Mouse (Mus musculus) kidney, embryonic 14.5 days (tissue): ENCODE results near the gene Aaed1. TPM values are rescaled to one million over a fixed set of nuclear protein-coding genes. Genes with fewer than 3 reads are reported as not detected.
"Not testable (repeated sequence)": the region's sequence is repeated elsewhere in the genome, so short reads cannot be mapped to it uniquely, and the experiment has no call there.

ENCODE experiments used
- ATAC-seq: fragments of 200-750 bp; cut with Nextera tagmentation; 2 replicates; pipeline ENCODE4 v1.8.0; 2017; ENCODE audit warnings: moderate number of reproducible peaks, mild to moderate bottlenecking, moderate TSS enrichment, moderate library complexity; ENCODE audit not compliant: low FRiP score, low TSS enrichment
- H3K27ac ChIP-seq: fragments of 300-500 bp; sonication (generic); 2 replicates; pipeline ENCODE4 v1.5.1; 2014; ENCODE audit warnings: low read depth, mild to moderate bottlenecking, low read length, moderate library complexity, mixed read lengths
- H3K27me3 ChIP-seq: fragments of 300-500 bp; sonication (generic); 2 replicates; pipeline ENCODE4 v1.6.1; 2014; ENCODE audit warnings: mild to moderate bottlenecking, low read length; ENCODE audit not compliant: control insufficient read depth, insufficient read depth
- H3K36me3 ChIP-seq: fragments of 300-500 bp; sonication (generic); 2 replicates; pipeline ENCODE4 v1.6.1; 2014; ENCODE audit warnings: low read length, mixed read lengths; ENCODE audit not compliant: control insufficient read depth, insufficient read depth
- H3K4me1 ChIP-seq: fragments of 300-500 bp; sonication (generic); 2 replicates; pipeline ENCODE4 v1.6.1; 2014; ENCODE audit warnings: low read length, mixed read lengths; ENCODE audit not compliant: control insufficient read depth, insufficient read depth
- H3K4me2 ChIP-seq: fragments of 300-500 bp; sonication (generic); replicated peaks from 2 replicates; pipeline ENCODE4 v1.6.1; 2014; ENCODE audit warnings: low read depth, mild to moderate bottlenecking, low read length
- H3K4me3 ChIP-seq: fragments of 300-500 bp; sonication (generic); 2 replicates; pipeline ENCODE4 v1.5.1; 2014; ENCODE audit warnings: mild to moderate bottlenecking, low read length
- H3K9ac ChIP-seq: fragments of 300-500 bp; sonication (generic); 2 replicates; pipeline ENCODE4 v1.6.1; 2014; ENCODE audit warnings: low read depth, mild to moderate bottlenecking, low read length, moderate library complexity
- H3K9me3 ChIP-seq: fragments of 300-500 bp; sonication (generic); 2 replicates; pipeline ENCODE4 v1.6.1; 2016; ENCODE audit warnings: low read length; ENCODE audit not compliant: control insufficient read depth
- WGBS: fragments of 180-500 bp; shearing (Covaris S2); extraction: QIAGEN DNeasy Blood & Tissue Kit; methylation state at CpG from one replicate; pipeline ENCODE4 v1.1.7; 2014; 5-methylcytosine and 5-hydroxymethylcytosine counted together
- polyA plus RNA-seq: library from polyadenylated mRNA; unstranded; fragments of >200 nt; fragmentation: Nextera tagmentation; extraction: Ambion mirVana; gene quantifications from 2 replicates; pipeline ENCODE4 v1.2.1, GENCODE M21; 2014

The Aaed1 gene
- polyA plus RNA-seq, 1 experiment from 2014 or later: 47.0 TPM

DNA sequence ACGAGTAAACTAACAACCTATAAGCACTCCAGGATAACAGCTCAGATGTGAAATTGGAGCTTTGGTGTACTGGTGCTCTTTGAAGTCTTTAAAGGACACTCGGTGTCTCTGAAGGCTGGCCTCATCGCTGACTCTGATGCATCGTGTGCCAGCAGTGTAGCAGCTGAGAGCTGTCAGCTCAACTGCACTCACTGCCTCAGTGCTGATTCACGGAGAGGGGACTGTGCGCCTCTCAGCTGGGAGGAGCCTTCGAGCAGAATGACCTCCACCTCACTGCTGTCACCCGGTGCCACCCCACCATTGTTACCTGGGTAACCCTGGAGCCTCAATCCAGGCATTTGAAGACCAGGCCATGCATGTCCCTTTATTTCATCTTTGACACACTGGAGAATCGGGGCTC, 45.4 kb downstream of the Aaed1 start:
- Histone ChIP-seq H3K9ac (no peak overlapping the region), H3K4me3 (no peak overlapping the region), H3K27me3 (no peaks in the 10 kb centered on the region), H3K9me3 (no peaks in the 10 kb centered on the region), H3K4me2 (no peak overlapping the region), H3K4me1 (peaks cover 4% of the 10 kb centered on the region; the same call in 1 of the 2 replicates), H3K36me3 (no peaks in the 10 kb centered on the region), H3K27ac (no peak overlapping the region)
- 9% methylated on average over 9 of the region's 9 CpGs for WGBS
- ATAC-seq: peak; percentile 73; the same call in 1 of the 2 replicates

DNA sequence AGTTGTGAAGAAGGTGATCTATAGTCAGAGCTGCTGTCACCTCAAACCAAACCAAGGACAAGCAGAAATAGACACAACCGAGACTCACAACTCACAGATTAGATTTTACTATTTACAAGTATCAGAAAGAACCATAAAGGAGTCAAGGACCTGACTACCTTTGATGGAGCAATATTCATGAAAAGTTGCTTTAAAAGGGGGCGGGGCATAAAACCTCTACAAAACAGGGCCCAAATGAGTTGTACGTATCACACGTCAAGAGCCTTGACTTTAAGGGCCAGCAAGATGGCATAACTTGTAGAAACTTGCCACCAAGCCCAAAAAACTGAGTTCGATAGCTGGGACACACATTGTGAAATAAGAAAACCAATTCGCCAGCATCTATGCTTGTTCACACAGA, 47.9 kb downstream of the Aaed1 start:
- Histone ChIP-seq H3K36me3 (no peaks in the 10 kb centered on the region), H3K9ac (no peak overlapping the region), H3K27ac (no peak overlapping the region), H3K4me2 (no peak overlapping the region), H3K27me3 (no peaks in the 10 kb centered on the region), H3K4me3 (no peak overlapping the region), H3K4me1 (peaks cover 4% of the 10 kb centered on the region; the same call in 1 of the 2 replicates), H3K9me3 (no peaks in the 10 kb centered on the region)
- ATAC-seq: no peak
- WGBS: 86% methylated on average over 6 of the region's 6 CpGs

DNA sequence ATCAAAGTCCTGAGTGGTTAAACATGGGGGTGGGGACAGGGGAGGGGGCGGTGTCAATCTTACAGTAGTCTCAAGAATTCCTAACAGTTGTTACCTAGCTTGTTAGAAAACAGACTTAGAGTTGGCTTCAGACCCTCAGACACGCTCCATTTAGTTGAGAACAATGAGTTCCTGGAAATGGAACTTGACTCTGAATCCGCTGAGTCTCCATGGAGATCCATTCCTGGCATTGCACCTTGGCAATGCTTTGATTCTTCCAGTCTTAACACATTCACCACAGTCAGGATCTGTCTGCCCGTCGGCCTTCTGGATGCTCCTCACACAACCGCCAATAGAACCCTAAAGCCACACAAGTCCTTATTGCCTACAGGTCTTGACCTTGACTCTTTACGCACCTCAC, 52.6 kb downstream of the Aaed1 start:
- WGBS: 82% methylated on average over 7 of the region's 7 CpGs

DNA sequence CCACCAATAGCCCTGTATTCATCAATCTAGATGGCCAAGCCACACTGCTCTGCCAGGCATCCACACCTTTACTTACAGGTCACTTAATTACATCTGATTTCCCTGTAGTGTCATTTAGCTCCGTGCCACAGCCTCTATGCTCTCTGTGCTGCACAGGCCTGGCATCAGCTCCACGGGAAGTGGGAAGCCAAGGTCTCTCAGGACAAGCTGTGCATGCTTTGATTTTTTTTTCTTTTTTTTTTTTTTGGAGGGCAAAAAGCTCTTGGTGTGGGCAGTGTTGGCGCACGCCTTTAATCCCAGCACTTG, 54.0 kb downstream of the Aaed1 start:
- Histone ChIP-seq H3K9ac (no peak overlapping the region), H3K27me3 (no peaks in the 10 kb centered on the region), H3K4me2 (no peak overlapping the region), H3K27ac (no peak overlapping the region), H3K9me3 (no peaks in the 10 kb centered on the region), H3K4me3 (no peak overlapping the region), H3K36me3 (no peaks in the 10 kb centered on the region), H3K4me1 (no peaks in the 10 kb centered on the region)
- 80% methylated on average over 4 of the region's 4 CpGs for WGBS
- ATAC-seq: no peak

More for the DNA sequence above, 52.6 kb downstream of the Aaed1 start:
- H3K9me3 ChIP-seq: no peaks in the 10 kb centered on the region
- no peak overlapping the region for H3K27ac ChIP-seq
- no peaks in the 10 kb centered on the region for H3K27me3 ChIP-seq
- H3K4me3 ChIP-seq: no peak overlapping the region
- no peaks in the 10 kb centered on the region for H3K36me3 ChIP-seq
- no peak overlapping the region for H3K4me2 ChIP-seq
- H3K9ac ChIP-seq: no peak overlapping the region
- ATAC-seq: no peak
- H3K4me1 ChIP-seq: no peaks in the 10 kb centered on the region

DNA sequence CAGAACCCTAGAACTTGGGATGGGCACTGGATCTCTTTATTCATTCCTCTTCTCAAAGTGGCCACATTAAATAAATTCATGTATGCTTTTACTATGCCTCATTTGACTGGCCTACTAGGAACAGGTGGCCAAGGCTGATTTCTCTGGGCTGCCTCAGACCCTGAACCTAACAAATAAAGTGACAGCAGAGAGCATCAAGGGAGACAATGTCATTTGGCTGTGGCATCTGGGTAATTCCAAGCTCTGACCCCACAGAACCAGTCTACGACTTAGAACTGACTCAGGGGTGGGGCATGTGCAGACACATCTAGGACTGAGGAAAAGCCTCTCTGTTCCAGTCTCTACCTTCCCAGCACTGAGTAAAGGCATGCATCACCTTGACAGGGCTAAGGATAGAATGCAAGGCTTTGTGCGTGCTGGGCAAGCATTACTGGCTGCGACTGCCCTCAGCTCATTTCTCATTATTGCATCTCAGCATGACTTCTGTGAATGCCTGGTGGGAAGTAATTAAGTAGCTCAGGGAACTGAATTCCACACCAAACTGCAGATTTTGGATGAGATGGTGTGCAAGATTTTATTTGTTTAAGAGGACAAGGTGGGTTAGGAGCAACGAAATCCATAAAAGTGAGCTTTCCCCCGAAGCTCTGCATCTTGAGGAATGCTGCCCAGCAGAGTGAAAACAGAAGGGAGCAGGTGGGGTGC, 54.5 kb downstream of the Aaed1 start:
- 41% methylated on average over 5 of the region's 5 CpGs for WGBS
- no peak overlapping the region for H3K27ac ChIP-seq

DNA sequence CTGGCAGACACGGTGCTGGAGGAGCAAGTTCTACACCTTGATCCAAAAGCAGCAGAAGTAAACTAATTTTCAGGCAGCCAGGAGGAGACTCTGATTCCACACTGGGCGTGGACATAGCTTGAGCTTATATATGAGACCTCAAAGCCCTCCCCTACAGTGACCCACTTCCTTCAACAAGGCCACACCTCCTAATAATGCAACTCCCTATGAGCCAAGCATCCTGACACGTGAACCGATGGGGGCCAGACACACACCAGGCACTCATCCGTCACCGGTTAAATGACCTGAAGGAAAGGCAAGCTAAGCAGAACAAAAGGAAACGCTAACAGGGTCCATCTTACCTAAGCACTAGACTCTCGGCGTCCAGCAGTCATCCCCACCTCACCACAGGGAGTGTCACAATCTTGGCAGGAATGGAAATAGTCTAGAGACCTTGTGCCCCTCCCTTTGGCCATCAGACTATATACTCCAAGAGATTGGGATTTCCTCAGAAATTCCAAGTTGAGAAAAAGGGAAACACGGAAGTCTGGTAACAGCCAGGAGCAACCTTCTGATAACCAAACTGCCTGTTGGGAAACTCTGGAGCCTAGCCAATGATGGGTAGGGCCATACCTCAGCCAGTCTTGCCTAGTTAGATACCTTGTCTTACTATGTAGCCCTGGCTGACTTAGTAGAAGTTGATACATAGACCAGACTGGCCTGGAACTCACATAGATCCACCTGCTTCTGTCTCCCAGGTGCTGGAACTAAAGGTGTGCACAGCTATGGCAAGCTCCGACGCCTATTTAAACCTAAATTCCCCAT, 55.3 kb downstream of the Aaed1 start:
- Histone ChIP-seq H3K9ac (no peak overlapping the region), H3K4me2 (no peak overlapping the region), H3K4me3 (no peak overlapping the region), H3K36me3 (no peaks in the 10 kb centered on the region), H3K9me3 (no peaks in the 10 kb centered on the region), H3K27ac (no peak overlapping the region), H3K27me3 (no peaks in the 10 kb centered on the region), H3K4me1 (no peaks in the 10 kb centered on the region)
- 60% methylated on average over 12 of the region's 12 CpGs for WGBS
- peak; percentile 73; the same call in 1 of the 2 replicates for ATAC-seq

More for the DNA sequence above, 54.5 kb downstream of the Aaed1 start:
- Histone ChIP-seq H3K9ac (no peak overlapping the region), H3K4me1 (no peaks in the 10 kb centered on the region), H3K9me3 (no peaks in the 10 kb centered on the region), H3K36me3 (no peaks in the 10 kb centered on the region), H3K4me2 (no peak overlapping the region), H3K27me3 (no peaks in the 10 kb centered on the region), H3K4me3 (no peak overlapping the region)
- ATAC-seq: no peak

DNA sequence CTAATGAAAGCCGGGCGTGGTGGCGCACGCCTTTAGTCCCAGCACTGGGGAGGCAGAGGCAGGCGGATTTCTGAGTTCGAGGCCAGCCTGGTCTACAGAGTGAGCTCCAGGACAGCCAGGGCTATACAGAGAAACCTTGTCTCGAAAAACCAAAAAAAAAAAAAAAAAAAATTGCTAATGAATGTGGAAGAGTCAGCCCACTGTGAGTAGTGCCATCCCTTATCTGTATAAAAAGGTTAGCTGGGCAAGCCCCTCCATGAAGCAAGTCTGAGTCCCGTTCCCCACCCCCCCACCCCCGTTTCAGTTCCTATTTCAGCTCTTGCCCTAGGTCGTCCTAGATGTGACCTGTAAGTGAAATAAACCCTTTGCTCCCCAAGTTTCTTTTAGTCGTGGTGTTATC, 58.3 kb downstream of the Aaed1 start:
- not testable (repeated sequence) for H3K9ac ChIP-seq, H3K9me3 ChIP-seq, H3K4me2 ChIP-seq, H3K27ac ChIP-seq, H3K4me3 ChIP-seq, H3K36me3 ChIP-seq, H3K27me3 ChIP-seq, ATAC-seq, H3K4me1 ChIP-seq
- WGBS: 80% methylated on average over 10 of the region's 11 CpGs

DNA sequence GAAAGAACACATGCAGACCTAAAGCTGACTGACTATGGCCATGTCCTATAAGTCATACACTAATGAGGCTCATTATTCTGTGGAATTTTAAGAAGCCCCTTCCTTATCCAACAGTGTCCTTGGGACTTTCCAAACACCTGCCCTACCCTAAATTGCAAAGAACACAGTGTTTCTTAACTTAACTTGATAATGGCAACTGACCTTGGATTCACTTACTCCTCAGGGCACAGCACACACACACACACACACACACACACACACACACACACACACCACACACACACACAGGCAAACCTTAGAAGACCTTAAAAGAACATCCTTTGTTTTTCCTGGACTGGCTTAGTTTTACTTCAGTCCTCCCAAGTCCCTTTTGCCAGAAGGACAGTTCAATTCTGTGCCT, 58.8 kb downstream of the Aaed1 start:
- no peak overlapping the region for H3K9ac ChIP-seq
- no peak overlapping the region for H3K4me3 ChIP-seq
- H3K4me2 ChIP-seq: no peak overlapping the region
- H3K36me3 ChIP-seq: no peaks in the 10 kb centered on the region
- no peaks in the 10 kb centered on the region for H3K9me3 ChIP-seq
- no peaks in the 10 kb centered on the region for H3K27me3 ChIP-seq
- no peak for ATAC-seq
- no peak overlapping the region for H3K27ac ChIP-seq
- H3K4me1 ChIP-seq: no peaks in the 10 kb centered on the region; the same call in 1 of the 2 replicates

DNA sequence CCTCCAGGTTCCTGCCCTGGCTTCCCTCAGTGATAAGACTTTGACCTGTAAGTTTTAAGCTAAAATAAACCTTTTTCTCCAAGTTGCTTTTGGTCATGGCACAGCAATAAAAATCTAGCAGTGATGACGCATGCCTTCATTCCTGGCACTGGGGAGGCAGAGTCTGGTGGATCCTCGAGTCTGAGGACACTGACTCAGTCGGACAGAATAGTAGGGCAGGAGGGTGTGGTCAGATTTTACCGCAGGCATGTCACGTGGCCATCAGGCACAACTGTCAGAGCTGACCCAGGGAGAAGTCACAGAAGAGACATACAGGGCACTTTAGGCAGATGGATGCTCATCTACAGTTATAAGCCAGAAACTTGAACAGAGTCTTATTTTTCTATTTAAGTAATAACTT, 60.4 kb downstream of the Aaed1 start:
- H3K9ac ChIP-seq: no peak overlapping the region
- no peaks in the 10 kb centered on the region for H3K27me3 ChIP-seq
- WGBS: 67% methylated on average over 5 of the region's 5 CpGs
- H3K4me3 ChIP-seq: no peak overlapping the region
- H3K4me2 ChIP-seq: no peak overlapping the region
- no peaks in the 10 kb centered on the region for H3K9me3 ChIP-seq
- H3K4me1 ChIP-seq: no peaks in the 10 kb centered on the region; the same call in 1 of the 2 replicates
- H3K36me3 ChIP-seq: no peaks in the 10 kb centered on the region
- no peak overlapping the region for H3K27ac ChIP-seq
- no peak for ATAC-seq
